Mouse (Mus musculus): ENCODE results near the gene Vmn1r209.
"Not testable (repeated sequence)": the region's sequence is repeated elsewhere in the genome, so short reads cannot be mapped to it uniquely, and the experiment has no call there.

Gene Vmn1r209

GRCm38 (mm10) chr13:22809582-22809981 lies at the start of gene Vmn1r209:
Gene Vmn1r209 (minus strand): TSS chr13:22809682.
- not testable (repeated sequence) for H3K27me3 ChIP-seq (ENCODE audit: insufficient read depth, low read length); H3K4me1 ChIP-seq (replicated peaks; ENCODE audit: low read depth, low read length); H3K4me3 ChIP-seq (replicated peaks; ENCODE audit: low read length)

GRCm38 (mm10) chr13:22857461-22857860 lies 48.0 kb upstream of the Vmn1r209 start, which contains the start of gene Vmn1r211:
Gene Vmn1r211 (minus strand): TSS chr13:22857561.
- H3K4me1 ChIP-seq (replicated peaks; ENCODE audit: low read depth, low read length): 0 out of 2 replicates have a peak, but pooled peaks cover 5% of the 10 kb centered on the region
- no peaks in the 10 kb centered on the region for H3K36me3 ChIP-seq (ENCODE audit: insufficient read depth, low read length)
- TF ChIP-seq NANOG (IDR thresholded peaks at IDR 0.05; ENCODE audit: borderline replicate concordance, low read length) (no peak), CTCF (conservative IDR thresholded peaks at IDR 0.05; ENCODE audit: low read length) (no peak), POU5F1 (IDR thresholded peaks at IDR 0.05; ENCODE audit: borderline replicate concordance, low read length) (no peak)
- H3K27me3 ChIP-seq (ENCODE audit: insufficient read depth, low read length): no peaks in the 10 kb centered on the region
- no peak within 1 kb of the TSS for H3K4me3 ChIP-seq (replicated peaks; ENCODE audit: low read length)
- H3K9me3 ChIP-seq (ENCODE audit: low read length): no peaks in the 10 kb centered on the region

More at GRCm38 (mm10) chr13:22809582-22809981, at the start of gene Vmn1r209:
- H3K9me3 ChIP-seq (ENCODE audit: low read length): peaks cover 35% of the 10 kb centered on the region
- not testable (repeated sequence) for H3K36me3 ChIP-seq (ENCODE audit: insufficient read depth, low read length)

GRCm38 (mm10) chr13:22854760-22855159 lies 45.3 kb upstream of the Vmn1r209 start:
- no peaks in the 10 kb centered on the region for H3K27me3 ChIP-seq (ENCODE audit: insufficient read depth, low read length)

GRCm38 (mm10) chr13:22846798-22847197 lies 37.3 kb upstream of the Vmn1r209 start:
- peaks cover 9% of the 10 kb centered on the region; the same call in 1 of the 2 replicates for H3K9me3 ChIP-seq (ENCODE audit: low read length)
- H3K4me3 ChIP-seq (replicated peaks; ENCODE audit: low read length): no peak overlapping the region
- TF ChIP-seq CTCF (conservative IDR thresholded peaks at IDR 0.05; ENCODE audit: low read length) (no peak), NANOG (IDR thresholded peaks at IDR 0.05; ENCODE audit: borderline replicate concordance, low read length) (no peak), POU5F1 (IDR thresholded peaks at IDR 0.05; ENCODE audit: borderline replicate concordance, low read length) (no peak)

More at GRCm38 (mm10) chr13:22854760-22855159, 45.3 kb upstream of the Vmn1r209 start:
- Histone ChIP-seq H3K4me1 (replicated peaks; ENCODE audit: low read depth, low read length) (0 out of 2 replicates have a peak, but pooled peaks cover 5% of the 10 kb centered on the region), H3K4me3 (replicated peaks; ENCODE audit: low read length) (no peak overlapping the region), H3K36me3 (ENCODE audit: insufficient read depth, low read length) (no peaks in the 10 kb centered on the region), H3K9me3 (ENCODE audit: low read length) (no peaks in the 10 kb centered on the region)
- TF ChIP-seq CTCF (conservative IDR thresholded peaks at IDR 0.05; ENCODE audit: low read length) (no peak), POU5F1 (IDR thresholded peaks at IDR 0.05; ENCODE audit: borderline replicate concordance, low read length) (no peak), NANOG (IDR thresholded peaks at IDR 0.05; ENCODE audit: borderline replicate concordance, low read length) (no peak)

GRCm38 (mm10) chr13:22844304-22844703 lies 34.8 kb upstream of the Vmn1r209 start:
- peaks cover 38% of the 10 kb centered on the region for H3K4me1 ChIP-seq (replicated peaks; ENCODE audit: low read depth, low read length)
- H3K4me3 ChIP-seq (replicated peaks; ENCODE audit: low read length); H3K36me3 ChIP-seq (ENCODE audit: insufficient read depth, low read length); H3K27me3 ChIP-seq (ENCODE audit: insufficient read depth, low read length); H3K9me3 ChIP-seq (ENCODE audit: low read length): not testable (repeated sequence)
- peak; percentile 71; the same call in 1 of the 2 replicates for TF ChIP-seq NANOG (IDR thresholded peaks at IDR 0.05; ENCODE audit: borderline replicate concordance, low read length)

More at GRCm38 (mm10) chr13:22846798-22847197, 37.3 kb upstream of the Vmn1r209 start:
- H3K27me3 ChIP-seq (ENCODE audit: insufficient read depth, low read length): no peaks in the 10 kb centered on the region
- H3K4me1 ChIP-seq (replicated peaks; ENCODE audit: low read depth, low read length): peaks cover 21% of the 10 kb centered on the region
- H3K36me3 ChIP-seq (ENCODE audit: insufficient read depth, low read length): no peaks in the 10 kb centered on the region

GRCm38 (mm10) chr13:22831248-22831647 lies 21.8 kb upstream of the Vmn1r209 start, which contains the start of gene Vmn1r210:
Gene Vmn1r210 (minus strand): TSS chr13:22831348.
- Histone ChIP-seq H3K27me3 (ENCODE audit: insufficient read depth, low read length) (no peaks in the 10 kb centered on the region), H3K36me3 (ENCODE audit: insufficient read depth, low read length) (no peaks in the 10 kb centered on the region), H3K9me3 (ENCODE audit: low read length) (peaks cover 14% of the 10 kb centered on the region; the same call in 1 of the 2 replicates), H3K4me3 (replicated peaks; ENCODE audit: low read length) (no peak within 1 kb of the TSS), H3K4me1 (replicated peaks; ENCODE audit: low read depth, low read length) (peaks cover 25% of the 10 kb centered on the region)
- TF ChIP-seq CTCF (conservative IDR thresholded peaks at IDR 0.05; ENCODE audit: low read length) (no peak), POU5F1 (IDR thresholded peaks at IDR 0.05; ENCODE audit: borderline replicate concordance, low read length) (no peak), NANOG (IDR thresholded peaks at IDR 0.05; ENCODE audit: borderline replicate concordance, low read length) (no peak)

- not testable (repeated sequence) for H3K9me3 ChIP-seq (ENCODE audit: low read length); H3K36me3 ChIP-seq (ENCODE audit: insufficient read depth, low read length); H3K4me3 ChIP-seq (replicated peaks; ENCODE audit: low read length); H3K27me3 ChIP-seq (ENCODE audit: insufficient read depth, low read length)
- H3K4me1 ChIP-seq (replicated peaks; ENCODE audit: low read depth, low read length): peaks cover 25% of the 10 kb centered on the region
These were observed 19.9 kb upstream of the Vmn1r209 start for GRCm38 (mm10) chr13:22829395-22829794.

- H3K36me3 ChIP-seq (ENCODE audit: insufficient read depth, low read length); H3K4me3 ChIP-seq (replicated peaks; ENCODE audit: low read length); H3K4me1 ChIP-seq (replicated peaks; ENCODE audit: low read depth, low read length); H3K27me3 ChIP-seq (ENCODE audit: insufficient read depth, low read length): not testable (repeated sequence)
- H3K9me3 ChIP-seq (ENCODE audit: low read length): peaks cover 30% of the 10 kb centered on the region
These were observed 12.1 kb upstream of the Vmn1r209 start for GRCm38 (mm10) chr13:22821601-22822000.

- H3K4me3 ChIP-seq (replicated peaks; ENCODE audit: low read length); H3K36me3 ChIP-seq (ENCODE audit: insufficient read depth, low read length); H3K27me3 ChIP-seq (ENCODE audit: insufficient read depth, low read length); H3K4me1 ChIP-seq (replicated peaks; ENCODE audit: low read depth, low read length): not testable (repeated sequence)
- TF ChIP-seq NANOG (IDR thresholded peaks at IDR 0.05; ENCODE audit: borderline replicate concordance, low read length): peak; percentile 25; the same call in 1 of the 2 replicates
- peaks cover 32% of the 10 kb centered on the region for H3K9me3 ChIP-seq (ENCODE audit: low read length)
These were observed 21.4 kb downstream of the Vmn1r209 start for GRCm38 (mm10) chr13:22788096-22788495.

- H3K4me3 ChIP-seq (replicated peaks; ENCODE audit: low read length); H3K36me3 ChIP-seq (ENCODE audit: insufficient read depth, low read length); H3K27me3 ChIP-seq (ENCODE audit: insufficient read depth, low read length); H3K4me1 ChIP-seq (replicated peaks; ENCODE audit: low read depth, low read length): not testable (repeated sequence)
- H3K9me3 ChIP-seq (ENCODE audit: low read length): peaks cover 58% of the 10 kb centered on the region
These were observed 25.3 kb downstream of the Vmn1r209 start for GRCm38 (mm10) chr13:22784159-22784558.

GRCm38 (mm10) chr13:22777300-22777699 lies 32.2 kb downstream of the Vmn1r209 start, which contains the start of gene Vmn1r208:
Gene Vmn1r208 (minus strand): TSS chr13:22777400.
- not testable (repeated sequence) for H3K4me1 ChIP-seq (replicated peaks; ENCODE audit: low read depth, low read length); H3K36me3 ChIP-seq (ENCODE audit: insufficient read depth, low read length); H3K4me3 ChIP-seq (replicated peaks; ENCODE audit: low read length); H3K27me3 ChIP-seq (ENCODE audit: insufficient read depth, low read length)
- H3K9me3 ChIP-seq (ENCODE audit: low read length): peaks cover 28% of the 10 kb centered on the region

- H3K36me3 ChIP-seq (ENCODE audit: insufficient read depth, low read length); H3K4me1 ChIP-seq (replicated peaks; ENCODE audit: low read depth, low read length); H3K27me3 ChIP-seq (ENCODE audit: insufficient read depth, low read length); H3K4me3 ChIP-seq (replicated peaks; ENCODE audit: low read length): not testable (repeated sequence)
- H3K9me3 ChIP-seq (ENCODE audit: low read length): peaks cover 17% of the 10 kb centered on the region
These were observed 37.9 kb downstream of the Vmn1r209 start for GRCm38 (mm10) chr13:22771592-22771991.

Measured in E14TG2a.4 (cell line).